Mouse (Mus musculus) megakaryocyte, embryonic 14.5 days (primary cell): ENCODE measurements around the gene Isg20. TPM values are rescaled to one million over a fixed set of nuclear protein-coding genes. Genes with fewer than 3 reads are reported as not detected.

ENCODE experiments used
- H3K27me3 ChIP-seq: replicated peaks from 2 replicates; pipeline ENCODE3; 2012; ENCODE audit warnings: inconsistent platforms
- H3K36me3 ChIP-seq: replicated peaks from 2 replicates; pipeline ENCODE3; 2012; ENCODE audit warnings: low read length, inconsistent platforms, mixed read lengths
- H3K4me1 ChIP-seq: 2 replicates; pipeline ENCODE4 v1.6.1; 2012; ENCODE audit warnings: inconsistent platforms
- H3K4me3 ChIP-seq: replicated peaks from 2 replicates; pipeline ENCODE3; 2012; ENCODE audit warnings: moderate library complexity, mild to moderate bottlenecking, inconsistent platforms
- H3K9me3 ChIP-seq: 2 replicates; pipeline ENCODE4 v1.6.1; 2012; ENCODE audit warnings: inconsistent platforms
- FLI1 ChIP-seq: IDR thresholded peaks from 2 replicates; pipeline ENCODE4 v1.6.1; 2012; ENCODE audit warnings: low read length, inconsistent platforms, mixed read lengths
- GATA1 ChIP-seq: IDR thresholded peaks from 3 replicates; pipeline ENCODE4 v1.6.1; 2012; ENCODE audit warnings: mixed read lengths, low read length, inconsistent platforms, borderline replicate concordance
- polyA plus RNA-seq: library from polyadenylated mRNA; stranded (reverse); fragments of >175 nt; gene quantifications from 2 replicates; pipeline ENCODE4 v1.2.3, GENCODE M21; 2012; ENCODE audit warnings: low replicate concordance; ENCODE audit not compliant: insufficient read depth

Gene Isg20
- polyA plus RNA-seq, 1 experiment, result 127 TPM

GRCm38 (mm10) chr7:78897567-78897966 is 15.7 kb upstream of the Isg20 start:
- Histone ChIP-seq H3K4me1 (peaks cover 62% of the 10 kb centered on the region), H3K27me3 (no peaks in the 10 kb centered on the region), H3K36me3 (peaks cover 22% of the 10 kb centered on the region), H3K4me3 (peak overlapping the region; percentile 94), H3K9me3 (no peaks in the 10 kb centered on the region)
- TF ChIP-seq GATA1, result no peak
- no peak for TF ChIP-seq FLI1

DNA sequence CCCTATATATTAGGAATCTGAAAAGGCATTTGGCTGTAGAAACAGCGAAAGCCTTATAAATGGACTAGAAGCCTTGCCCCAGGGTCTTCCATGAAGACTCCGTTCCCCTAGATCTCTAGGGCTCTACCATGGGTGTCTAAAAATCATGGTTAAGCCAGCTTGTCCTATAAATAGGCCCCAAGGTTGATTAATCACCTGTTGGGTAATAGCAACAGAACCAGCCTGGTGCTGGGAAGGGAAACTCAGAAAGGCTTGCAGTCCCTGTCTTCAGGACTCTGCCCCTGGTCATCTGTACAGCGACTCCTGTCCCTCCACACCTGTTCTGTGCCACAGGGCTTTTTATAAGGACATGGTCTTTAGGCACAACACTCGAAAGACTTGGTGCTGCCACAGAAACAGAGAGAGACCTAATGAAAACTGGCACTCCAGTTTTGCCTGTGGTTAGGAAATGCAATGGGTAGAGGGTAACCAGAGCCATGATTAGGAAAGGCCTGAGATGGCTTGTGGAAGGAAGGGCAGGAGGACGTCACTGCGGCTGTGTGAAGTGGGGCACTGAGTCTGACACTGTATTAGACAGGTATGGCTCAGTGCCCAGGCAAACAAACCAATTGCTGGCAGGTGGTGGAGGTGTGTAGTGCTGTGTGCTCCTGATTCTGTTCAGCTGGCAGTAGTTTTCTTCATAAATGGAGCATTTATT is 9.9 kb upstream of the Isg20 start:
- H3K36me3 ChIP-seq, result peaks cover 61% of the 10 kb centered on the region
- H3K27me3 ChIP-seq, result no peaks in the 10 kb centered on the region

GRCm38 (mm10) chr7:78904175-78904574 is 9.0 kb upstream of the Isg20 start:
- peaks cover 66% of the 10 kb centered on the region for H3K36me3 ChIP-seq
- TF ChIP-seq GATA1 (no peak), FLI1 (no peak)
- peaks cover 64% of the 10 kb centered on the region for H3K4me1 ChIP-seq
- no peaks in the 10 kb centered on the region for H3K9me3 ChIP-seq
- H3K4me3 ChIP-seq, result peak overlapping the region; percentile 70
- H3K27me3 ChIP-seq, result no peaks in the 10 kb centered on the region

More for the DNA sequence above, 9.9 kb upstream of the Isg20 start:
- H3K4me1 ChIP-seq, result peaks cover 61% of the 10 kb centered on the region
- peak overlapping the region; percentile 80 for H3K4me3 ChIP-seq
- no peak for TF ChIP-seq GATA1
- TF ChIP-seq FLI1, result no peak
- H3K9me3 ChIP-seq, result no peaks in the 10 kb centered on the region

DNA sequence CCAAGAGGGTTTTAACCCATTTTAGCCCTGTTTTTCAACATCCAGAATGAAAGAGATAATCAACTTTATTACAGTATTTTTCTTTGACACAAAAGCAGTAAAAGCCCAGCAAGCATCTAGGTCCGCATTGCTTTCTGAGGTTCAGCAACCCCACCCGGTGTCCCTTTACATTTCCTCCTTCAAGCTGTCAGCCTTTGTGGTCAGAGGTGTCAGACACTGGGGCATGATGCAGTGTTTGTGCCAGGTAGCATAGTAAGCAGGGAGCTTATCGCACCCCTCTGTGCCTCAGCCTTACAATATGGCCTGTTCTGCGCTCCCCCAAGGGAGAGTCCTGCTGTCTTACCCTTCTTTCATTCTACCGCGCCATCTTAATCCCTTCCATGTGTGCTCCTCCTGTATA is 4.2 kb upstream of the Isg20 start:
- TF ChIP-seq GATA1 (no peak), FLI1 (no peak)
- no peak overlapping the region for H3K4me3 ChIP-seq
- H3K36me3 ChIP-seq, result peaks cover 62% of the 10 kb centered on the region
- H3K4me1 ChIP-seq, result peaks cover 89% of the 10 kb centered on the region
- no peaks in the 10 kb centered on the region for H3K9me3 ChIP-seq
- H3K27me3 ChIP-seq, result no peaks in the 10 kb centered on the region

DNA sequence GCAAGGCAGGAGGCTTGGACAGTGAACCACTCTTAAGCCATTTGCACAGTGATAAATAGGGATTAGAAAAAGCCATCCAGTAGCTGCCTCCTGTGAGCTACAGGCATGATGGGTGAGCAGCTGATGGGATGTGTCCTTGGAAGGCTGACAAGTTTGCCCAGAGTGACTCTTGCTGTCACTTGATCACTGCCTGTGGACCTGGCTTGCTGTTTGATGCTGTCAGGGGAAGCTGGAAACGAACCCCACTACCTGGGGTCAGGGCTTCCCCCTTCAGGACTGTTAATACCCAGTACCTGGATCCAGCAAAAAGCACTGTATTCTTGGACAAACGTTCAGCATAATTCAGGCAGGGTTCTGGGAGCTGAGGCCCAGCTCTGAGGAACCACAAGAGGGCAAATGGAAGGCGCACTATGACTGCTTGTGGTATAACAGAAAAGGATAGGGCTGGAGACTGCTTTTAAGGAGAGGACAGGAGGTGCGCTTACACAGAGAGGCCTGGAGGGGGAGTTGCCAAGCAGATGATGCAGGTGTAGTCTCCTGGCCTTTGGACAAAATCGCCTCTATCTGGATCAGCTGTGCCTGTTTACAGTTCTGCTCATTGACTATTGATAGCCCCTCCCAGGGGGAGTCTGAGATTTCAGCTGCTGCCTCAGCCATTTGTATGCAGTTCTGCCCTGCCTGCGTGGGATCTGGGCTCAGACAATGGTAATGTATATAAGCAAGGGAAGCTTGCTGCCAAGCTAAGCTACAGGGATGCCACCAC is 2.7 kb upstream of the Isg20 start:
- Histone ChIP-seq H3K9me3 (no peaks in the 10 kb centered on the region), H3K4me1 (peaks cover 89% of the 10 kb centered on the region), H3K36me3 (peaks cover 57% of the 10 kb centered on the region), H3K27me3 (no peaks in the 10 kb centered on the region), H3K4me3 (peak overlapping the region; percentile 7)
- TF ChIP-seq FLI1, result no peak
- TF ChIP-seq GATA1, result no peak

DNA sequence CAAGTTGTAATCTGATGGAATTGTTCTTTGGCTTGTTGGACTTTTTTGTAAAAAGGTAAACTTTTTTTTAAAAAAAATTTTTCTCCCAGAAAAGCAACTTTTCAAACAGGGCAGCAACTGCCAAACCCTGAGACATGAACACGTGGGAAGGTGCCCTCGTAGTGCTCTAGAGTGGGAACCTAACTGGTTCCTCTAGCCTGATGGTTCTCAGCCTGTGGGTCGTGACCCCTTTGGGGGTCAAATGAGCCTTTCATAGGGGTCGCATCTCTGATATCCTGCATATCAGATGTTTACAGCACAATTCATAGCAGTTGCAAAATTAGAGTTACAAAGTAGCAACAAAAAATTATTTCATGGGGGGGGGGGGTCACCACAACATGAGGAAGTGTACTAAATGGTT is 2.0 kb upstream of the Isg20 start:
- Histone ChIP-seq H3K27me3 (no peaks in the 10 kb centered on the region), H3K9me3 (no peaks in the 10 kb centered on the region), H3K4me1 (peaks cover 89% of the 10 kb centered on the region), H3K4me3 (peak overlapping the region; percentile 91), H3K36me3 (peaks cover 57% of the 10 kb centered on the region)
- TF ChIP-seq GATA1 (no peak), FLI1 (no peak)

GRCm38 (mm10) chr7:78912253-78912973 is 811 bp upstream of the Isg20 start:
- Histone ChIP-seq H3K4me1 (peaks cover 90% of the 10 kb centered on the region), H3K4me3 (peak overlapping the region; percentile 91), H3K9me3 (no peaks in the 10 kb centered on the region), H3K36me3 (peaks cover 58% of the 10 kb centered on the region), H3K27me3 (no peaks in the 10 kb centered on the region)
- TF ChIP-seq FLI1, result no peak
- TF ChIP-seq GATA1, result no peak

- TF ChIP-seq GATA1, result no peak
- no peak for TF ChIP-seq FLI1
- no peaks in the 10 kb centered on the region for H3K9me3 ChIP-seq
- H3K36me3 ChIP-seq, result peaks cover 65% of the 10 kb centered on the region
- peak overlapping the region; percentile 91 for H3K4me3 ChIP-seq
- no peaks in the 10 kb centered on the region for H3K27me3 ChIP-seq
- H3K4me1 ChIP-seq, result peaks cover 89% of the 10 kb centered on the region
These were observed 673 bp downstream of the Isg20 start for GRCm38 (mm10) chr7:78913649-78914544.

DNA sequence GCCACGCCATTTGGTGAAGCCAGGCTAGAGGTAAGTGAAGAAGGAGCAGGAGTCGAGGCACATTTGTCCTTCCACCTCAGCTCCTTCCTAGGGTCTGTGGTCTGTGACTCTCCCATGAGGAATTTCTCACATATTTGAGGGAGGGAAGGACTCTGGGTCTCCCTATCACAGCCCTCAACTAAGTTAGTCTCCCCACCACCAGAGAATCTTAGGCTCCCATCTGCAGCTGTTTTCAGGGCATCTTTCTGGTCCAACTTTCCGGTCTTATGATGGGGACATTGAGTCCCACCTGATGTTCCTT is 1.3 kb downstream of the Isg20 start:
- peak overlapping the region; percentile 91 for H3K4me3 ChIP-seq
- TF ChIP-seq GATA1, result no peak
- no peak for TF ChIP-seq FLI1
- H3K27me3 ChIP-seq, result no peaks in the 10 kb centered on the region
- peaks cover 87% of the 10 kb centered on the region for H3K4me1 ChIP-seq
- no peaks in the 10 kb centered on the region for H3K9me3 ChIP-seq
- H3K36me3 ChIP-seq, result peaks cover 65% of the 10 kb centered on the region
